21 mouse cellular contexts compared by ENCODE assay signal in genomic region chr2:21970774-21971406, GRCm38 (mm10).
DNase-seq lines count a peak whose midpoint lies in the region; ATAC-seq lines count a peak whose summit lies in the region.
"Had no signal": no experiment of that assay in that cellular context is flagged by ENCODE, and none has a peak within 500 bp of the region (broad histone marks: within the 10 kb centered on the region; RNA-seq: fewer than 3 reads in every experiment).

No protein-coding gene starts in this region.

- no peak overlapping the region for H3K27ac ChIP-seq in liver, embryonic 13.5 days
- no peak overlapping the region for H3K27ac ChIP-seq in liver, embryonic 12.5 days
- H3K27ac ChIP-seq in intestine, embryonic 15.5 days: no peak overlapping the region
- H3K27ac ChIP-seq: embryonic facial prominence, embryonic 10.5 days; embryonic facial prominence, embryonic 12.5 days; forebrain, embryonic 13.5 days; forebrain, embryonic 15.5 days had no signal

- DNase-seq in liver, embryonic 13.5 days: no peak
- DNase-seq in 416B (ENCODE audit: low read depth): peak; percentile 8
- DNase-seq in left cerebral cortex, postnatal 4 days: no peak
- DNase-seq: adrenal gland, adult 2 months; adrenal gland, postnatal 10 days; adrenal gland, postnatal 25 days; cerebellum, adult 11 months; cerebellum, adult 18-20 months; cerebellum, adult 8-10 months; cerebellum, adult 9-11 months; cerebellum, postnatal 14 days; cerebellum, postnatal 36 days; forebrain, postnatal 0 days had no signal

- peak; percentile 74 for ATAC-seq in liver, embryonic 13.5 days (ENCODE audit: low read depth)
- ATAC-seq in liver, embryonic 12.5 days: no peak
- peak; percentile 42; the same call in 1 of the 2 replicates for ATAC-seq in common myeloid progenitor, adult 5-6 weeks (replicated peaks; ENCODE audit: low read depth, poor library complexity, severe bottlenecking)
- no peak for ATAC-seq in intestine, embryonic 15.5 days
- ATAC-seq: forebrain, embryonic 13.5 days; forebrain, embryonic 15.5 days; forebrain, postnatal 0 days; Patski had no signal

- no peak overlapping the region for H3K4me2 ChIP-seq in liver, embryonic 13.5 days
- no peak overlapping the region for H3K4me2 ChIP-seq in liver, embryonic 12.5 days
- no peak overlapping the region for H3K4me2 ChIP-seq in intestine, embryonic 15.5 days (replicated peaks)
- H3K4me2 ChIP-seq: embryonic facial prominence, embryonic 12.5 days; forebrain, embryonic 13.5 days; forebrain, embryonic 15.5 days had no signal

- no peak overlapping the region for H3K9ac ChIP-seq in liver, embryonic 13.5 days
- no peak overlapping the region for H3K9ac ChIP-seq in liver, embryonic 12.5 days
- H3K9ac ChIP-seq in intestine, embryonic 15.5 days: no peak overlapping the region
- H3K9ac ChIP-seq: embryonic facial prominence, embryonic 12.5 days; forebrain, embryonic 13.5 days; forebrain, embryonic 15.5 days; forebrain, postnatal 0 days had no signal

- intact Hi-C loops in left cerebral cortex, postnatal 4 days (cut with DNase I): no loop called here

- H3K36me3 ChIP-seq in liver, embryonic 13.5 days: no peaks in the 10 kb centered on the region
- no peaks in the 10 kb centered on the region for H3K36me3 ChIP-seq in liver, embryonic 12.5 days
- no peaks in the 10 kb centered on the region for H3K36me3 ChIP-seq in intestine, embryonic 15.5 days
- H3K36me3 ChIP-seq: embryonic facial prominence, embryonic 10.5 days; embryonic facial prominence, embryonic 12.5 days; forebrain, embryonic 15.5 days had no signal

- 39% methylated on average over 1 of the region's 1 CpGs for WGBS in liver, embryonic 13.5 days (ENCODE audit: insufficient replicate concordance)
- WGBS in liver, embryonic 12.5 days (ENCODE audit: insufficient replicate concordance): 56% methylated on average over 1 of the region's 1 CpGs
- 69% methylated on average over 1 of the region's 1 CpGs for whole genome bisulfite sequencing in intestine, embryonic 15.5 days

- no peaks in the 10 kb centered on the region for H3K9me3 ChIP-seq in liver, embryonic 13.5 days (replicated peaks)
- H3K9me3 ChIP-seq in liver, embryonic 12.5 days (replicated peaks): no peaks in the 10 kb centered on the region
- H3K9me3 ChIP-seq in intestine, embryonic 15.5 days: no peaks in the 10 kb centered on the region
- H3K9me3 ChIP-seq: embryonic facial prominence, embryonic 10.5 days; embryonic facial prominence, embryonic 12.5 days; forebrain, embryonic 13.5 days; forebrain, embryonic 15.5 days had no signal

- no peaks in the 10 kb centered on the region for H3K27me3 ChIP-seq in liver, embryonic 13.5 days
- no peaks in the 10 kb centered on the region for H3K27me3 ChIP-seq in liver, embryonic 12.5 days (replicated peaks)
- no peaks in the 10 kb centered on the region for H3K27me3 ChIP-seq in intestine, embryonic 15.5 days (replicated peaks)
- H3K27me3 ChIP-seq: embryonic facial prominence, embryonic 12.5 days; forebrain, embryonic 13.5 days; forebrain, embryonic 15.5 days; Patski had no signal

- no peak overlapping the region for H3K4me3 ChIP-seq in liver, embryonic 13.5 days (replicated peaks)
- H3K4me3 ChIP-seq in liver, embryonic 12.5 days: no peak overlapping the region
- no peak overlapping the region for H3K4me3 ChIP-seq in intestine, embryonic 15.5 days (replicated peaks)
- H3K4me3 ChIP-seq: embryonic facial prominence, embryonic 10.5 days; embryonic facial prominence, embryonic 12.5 days; forebrain, embryonic 13.5 days; forebrain, embryonic 15.5 days had no signal

- H3K4me1 ChIP-seq in liver, embryonic 13.5 days (replicated peaks): peaks cover 10% of the 10 kb centered on the region
- peaks cover 14% of the 10 kb centered on the region for H3K4me1 ChIP-seq in liver, embryonic 12.5 days
- no peaks in the 10 kb centered on the region for H3K4me1 ChIP-seq in intestine, embryonic 15.5 days (replicated peaks)
- H3K4me1 ChIP-seq: embryonic facial prominence, embryonic 10.5 days; embryonic facial prominence, embryonic 12.5 days; forebrain, embryonic 13.5 days; forebrain, embryonic 15.5 days had no signal

Comparison
In these comparisons a context has a peak if more than half of its experiments do, and no peak if none do; other contexts are left out.
1. ATAC-seq: peak in liver, embryonic 13.5 days (single experiment) and common myeloid progenitor, adult 5-6 weeks (single experiment); none in liver, embryonic 12.5 days (single experiment) and intestine, embryonic 15.5 days (single experiment).